Mouse (Mus musculus): ENCODE data around the gene Tmem45a2. TPM values are rescaled to one million over a fixed set of nuclear protein-coding genes. Genes with fewer than 3 reads are reported as not detected.

Gene Tmem45a2
- 0.22 and 0.38 TPM in 2 replicates for polyA plus RNA-seq (2015; fragmentation: Nextera tagmentation; extraction: Ambion mirVana)

GRCm38 (mm10) chr16:57071132-57071639 is at the start of gene Tmem45a2:
Gene Tmem45a2 (minus strand): TSS chr16:57071372.

Other genes with a start within 250 kb of the Tmem45a2 start
- 14.4 and 23.5 TPM in 2 replicates for gene Tmem45a, start 185.2 kb downstream of the Tmem45a2 start, polyA plus RNA-seq (2015; fragmentation: Nextera tagmentation; extraction: Ambion mirVana)
- 0.48 and 0.54 TPM in 2 replicates for gene Lnp1, start 143.3 kb downstream of the Tmem45a2 start, polyA plus RNA-seq (2015; fragmentation: Nextera tagmentation; extraction: Ambion mirVana)
- 29.6 and 31.4 TPM in 2 replicates for gene Tomm70a, start 50.3 kb upstream of the Tmem45a2 start, polyA plus RNA-seq (2015; fragmentation: Nextera tagmentation; extraction: Ambion mirVana)
- 61.3 and 64.4 TPM in 2 replicates for gene Nit2, start 96.0 kb upstream of the Tmem45a2 start, polyA plus RNA-seq (2015; fragmentation: Nextera tagmentation; extraction: Ambion mirVana)
- gene Tbc1d23, start 160.1 kb upstream of the Tmem45a2 start, polyA plus RNA-seq (2015; fragmentation: Nextera tagmentation; extraction: Ambion mirVana) = 17.2 and 17.5 TPM in 2 replicates
- not detected in 2 replicates for gene Tmem30c, start 221.5 kb upstream of the Tmem45a2 start, polyA plus RNA-seq (2015; fragmentation: Nextera tagmentation; extraction: Ambion mirVana)